Mouse (Mus musculus): ENCODE measurements at regions not wholly inside any gene's neighbourhood (a gene's known extent, or its start where the extent isn't known, plus 50 kb on each side); places are given as distances from the start of the nearest gene placed in this dataset.

DNA sequence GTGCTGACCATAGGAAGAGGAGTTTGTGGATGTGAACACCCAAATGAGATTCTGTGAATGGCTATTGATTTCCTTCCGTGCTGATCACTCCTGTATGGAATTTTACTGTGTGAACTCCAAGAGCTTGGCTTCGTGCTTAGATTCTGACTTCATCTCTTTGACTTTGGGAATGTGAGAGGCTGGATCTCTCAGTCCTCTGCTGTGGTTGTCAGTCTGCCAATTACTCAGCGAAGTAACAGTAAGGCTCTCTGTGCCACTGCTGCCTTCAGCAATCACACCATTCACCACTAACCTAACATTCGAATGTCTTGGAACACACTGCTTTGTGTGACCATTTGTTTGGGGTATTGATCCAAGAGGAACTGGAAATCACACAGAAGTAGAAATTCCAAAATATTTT is 291.5 kb downstream of the Gm21750 start:
- no peak for DNase-seq (ENCODE audit: low spot score in 2 of 2)

GRCm38 (mm10) chr14:73978694-73979093 is 317.7 kb downstream of the Gm21750 start:
- DNase-seq (ENCODE audit: low spot score in 2 of 2), result no peak

- DNase-seq (ENCODE audit: low spot score in 2 of 2), result no peak
These were observed 335.2 kb downstream of the Gm21750 start for GRCm38 (mm10) chr14:73996229-73996628.

- DNase-seq (ENCODE audit: low spot score in 2 of 2), result no peak
These were observed 336.8 kb downstream of the Gm21750 start for GRCm38 (mm10) chr14:73997796-73998195.

DNA sequence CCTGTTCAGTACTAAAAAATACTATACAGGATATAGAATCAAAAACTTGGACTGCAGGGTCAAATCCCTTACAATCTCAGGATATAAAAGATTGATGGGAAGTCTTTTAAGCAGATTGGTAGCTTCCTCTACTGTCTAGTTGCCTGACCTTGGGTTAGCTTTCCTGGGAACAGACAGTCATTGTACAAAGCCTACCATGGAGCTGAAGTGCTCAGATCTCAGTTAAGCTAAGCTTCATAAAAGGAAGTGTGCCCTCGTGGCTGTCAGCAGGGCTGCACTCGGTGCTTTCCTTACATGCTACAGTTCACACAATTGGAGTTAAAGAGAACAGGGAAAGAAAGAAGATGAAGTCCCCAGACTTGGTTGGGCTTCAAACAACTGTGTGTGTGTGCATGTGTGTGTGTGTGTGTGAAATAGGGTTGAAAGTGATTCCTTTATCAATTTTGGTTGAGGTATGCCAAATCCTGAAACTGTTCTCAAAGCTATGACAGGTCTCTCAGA is 338.4 kb downstream of the Gm21750 start:
- DNase-seq (ENCODE audit: low spot score in 2 of 2), result no peak

- DNase-seq (ENCODE audit: low spot score in 2 of 2), result no peak
These were observed 345.9 kb downstream of the Gm21750 start for GRCm38 (mm10) chr14:74006911-74007310.

- no peak for DNase-seq (ENCODE audit: low spot score in 2 of 2)
These were observed 350.5 kb downstream of the Gm21750 start for GRCm38 (mm10) chr14:74011555-74011954.

- DNase-seq (ENCODE audit: low spot score in 2 of 2), result no peak
These were observed 358.4 kb downstream of the Gm21750 start for GRCm38 (mm10) chr14:74019421-74019820.

GRCm38 (mm10) chr14:74047009-74047694 is 386.1 kb downstream of the Gm21750 start:
- no peak for DNase-seq (ENCODE audit: low spot score in 2 of 2)

DNA sequence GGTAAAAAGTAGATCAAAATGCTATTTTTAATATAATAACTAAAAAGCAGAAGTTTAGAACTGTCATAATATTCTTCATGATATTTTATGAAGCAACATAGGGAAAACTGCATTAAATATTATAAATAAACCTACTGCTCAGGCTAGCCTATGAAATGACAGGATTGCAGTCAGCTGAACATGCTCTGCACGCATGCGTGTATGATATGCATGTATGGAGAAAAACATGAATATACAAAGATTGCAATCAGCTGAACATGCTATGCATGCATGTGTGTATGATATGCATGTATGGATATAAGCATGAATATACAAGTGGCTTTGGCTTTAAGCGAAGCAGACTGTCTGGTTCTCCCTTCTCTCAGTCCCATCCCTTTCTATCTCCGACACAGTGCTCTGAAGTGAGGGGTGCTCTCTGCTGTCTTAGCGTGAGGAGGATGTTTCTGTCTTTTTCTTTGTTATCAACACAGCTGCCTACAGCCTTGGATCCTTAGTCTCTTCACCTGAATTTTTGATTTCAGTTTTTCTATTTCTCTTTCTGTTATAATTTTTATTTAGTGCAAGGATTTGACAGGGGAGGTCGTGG is 386.8 kb downstream of the Gm21750 start:
- DNase-seq (ENCODE audit: low spot score in 2 of 2), result no peak

DNA sequence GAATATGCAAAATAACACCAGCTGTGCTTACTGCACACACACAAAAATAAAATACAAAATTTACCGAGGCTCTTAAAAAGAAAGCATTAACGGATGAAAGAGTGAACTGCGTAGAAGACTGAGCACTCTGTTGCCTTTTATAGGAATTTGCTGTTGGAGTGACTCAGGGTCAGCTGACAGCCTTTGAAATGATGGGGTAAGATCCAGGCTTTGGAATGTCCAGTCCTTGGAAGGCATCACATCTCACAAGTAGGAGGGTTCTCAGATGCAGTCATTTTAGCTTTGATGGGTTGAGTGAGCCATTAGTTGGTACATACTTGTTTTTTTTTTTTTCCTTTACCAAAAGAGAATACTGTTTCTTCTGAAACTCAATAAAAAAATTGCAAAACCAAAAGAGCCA is 387.4 kb downstream of the Gm21750 start:
- DNase-seq (ENCODE audit: low spot score in 2 of 2), result no peak

DNA sequence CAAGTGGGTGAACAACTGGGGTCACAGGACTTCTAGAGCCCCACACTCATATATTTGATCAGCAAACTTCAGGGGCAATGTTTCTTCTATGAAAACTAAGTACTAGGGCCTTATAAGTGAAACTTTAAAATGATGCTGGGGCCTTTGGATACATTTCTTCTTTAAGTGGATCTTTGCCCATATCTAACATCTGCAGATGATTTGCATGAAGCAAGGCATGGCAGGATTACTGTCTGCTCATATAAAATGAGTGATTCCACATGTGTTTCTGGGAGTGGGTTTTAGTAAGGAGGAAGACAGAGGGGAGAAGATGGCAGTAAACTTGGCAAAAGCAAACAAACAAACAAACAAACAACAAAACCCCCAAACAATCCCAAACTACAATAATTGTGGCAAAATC is 405.0 kb downstream of the Gm21750 start:
- DNase-seq (ENCODE audit: low spot score in 2 of 2), result no peak

GRCm38 (mm10) chr14:74093016-74093415 is 432.0 kb downstream of the Gm21750 start:
- no peak for DNase-seq (ENCODE audit: low spot score in 2 of 2)

DNA sequence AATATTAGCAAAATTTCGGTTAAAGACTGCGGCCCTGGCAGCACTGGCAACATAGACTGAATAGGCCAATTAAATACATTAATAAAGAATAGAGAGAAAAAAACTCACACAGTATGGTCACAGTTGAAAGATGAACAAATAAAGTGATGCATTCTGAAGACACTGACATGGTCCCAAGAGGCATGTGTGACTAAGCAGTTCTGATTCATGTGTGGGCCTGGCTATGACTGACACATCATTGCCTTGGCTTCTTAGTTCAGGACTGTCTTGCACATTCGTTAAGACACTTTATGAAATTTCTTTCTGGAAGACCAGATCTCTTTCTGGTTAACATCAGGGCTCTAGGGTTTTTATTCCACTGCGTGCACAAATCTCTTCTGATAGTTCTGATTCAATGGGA is 438.7 kb downstream of the Gm21750 start:
- DNase-seq (ENCODE audit: low spot score in 2 of 2), result no peak

DNA sequence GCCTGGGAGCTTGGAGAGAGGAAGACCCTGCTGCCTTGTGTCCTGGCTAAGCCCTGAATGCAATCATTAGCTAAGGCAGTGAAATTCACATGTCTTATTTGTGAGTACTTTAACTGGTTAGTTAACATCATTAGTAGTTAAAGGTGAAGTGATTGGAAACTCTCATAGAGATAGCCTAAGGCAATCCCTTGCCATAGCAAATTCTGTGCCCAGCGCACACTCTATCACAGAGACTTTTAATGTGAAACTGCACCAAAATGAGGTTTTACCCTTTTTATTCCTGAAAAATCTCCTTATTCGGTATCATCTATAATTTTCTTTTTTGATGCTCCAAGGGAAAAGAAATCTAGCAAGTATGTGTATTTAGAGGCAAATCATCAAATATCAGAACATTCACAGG is 451.6 kb downstream of the Gm21750 start:
- no peak for DNase-seq (ENCODE audit: low spot score in 2 of 2)

- DNase-seq (ENCODE audit: low spot score in 2 of 2), result peak; percentile 50 to 58
These were observed 452.1 kb downstream of the Gm21750 start for GRCm38 (mm10) chr14:74113116-74113515.

DNA sequence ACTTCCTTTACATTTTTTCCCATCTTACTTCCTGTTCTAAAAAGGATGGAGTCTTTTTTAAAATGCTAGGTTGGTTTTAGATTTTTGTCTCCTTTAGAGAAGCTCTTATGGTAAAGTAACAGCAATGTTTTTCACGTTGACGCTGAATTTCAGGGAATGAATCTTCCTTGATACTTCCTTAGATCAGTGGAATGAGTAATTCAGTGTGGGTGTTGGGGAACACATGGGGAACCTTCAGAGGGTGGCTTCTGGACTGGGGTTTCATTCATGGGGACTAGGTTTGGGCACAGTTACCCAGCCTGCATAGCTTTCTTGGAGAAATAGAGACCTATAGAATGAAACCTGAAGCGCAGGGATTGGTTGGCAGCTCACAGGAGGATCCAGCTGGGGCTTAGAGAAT is 452.5 kb downstream of the Gm21750 start:
- DNase-seq (ENCODE audit: low spot score in 2 of 2), result peak in 1 of 2 experiments; percentile 27

GRCm38 (mm10) chr14:74117686-74118085 is 456.7 kb downstream of the Gm21750 start:
- peak in 1 of 2 experiments; percentile 31 for DNase-seq (ENCODE audit: low spot score in 2 of 2)

- DNase-seq (ENCODE audit: low spot score in 2 of 2), result no peak
These were observed 484.2 kb downstream of the Gm21750 start for GRCm38 (mm10) chr14:74145202-74145700.

DNA sequence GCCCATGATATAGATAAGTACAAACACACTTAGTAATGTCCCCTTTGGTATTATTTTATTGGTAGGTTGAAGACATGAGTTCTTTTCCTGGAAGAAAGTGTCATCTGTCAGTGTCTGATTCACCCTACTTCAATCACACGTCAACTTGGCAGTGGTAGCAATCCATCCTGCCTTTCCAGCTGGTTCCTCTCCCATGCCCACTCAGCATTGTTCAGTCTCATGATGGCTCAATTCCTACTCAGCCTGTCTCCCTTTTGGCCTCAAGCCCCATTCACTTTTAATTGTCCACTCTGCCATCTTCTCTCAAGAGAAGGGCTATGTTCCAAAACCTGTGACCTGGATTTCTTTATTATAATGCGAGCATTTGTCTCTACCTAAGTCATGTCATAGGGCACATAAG is 474.4 kb upstream of the Htr2a start:
- DNase-seq (ENCODE audit: low spot score in 2 of 2), result no peak

DNA sequence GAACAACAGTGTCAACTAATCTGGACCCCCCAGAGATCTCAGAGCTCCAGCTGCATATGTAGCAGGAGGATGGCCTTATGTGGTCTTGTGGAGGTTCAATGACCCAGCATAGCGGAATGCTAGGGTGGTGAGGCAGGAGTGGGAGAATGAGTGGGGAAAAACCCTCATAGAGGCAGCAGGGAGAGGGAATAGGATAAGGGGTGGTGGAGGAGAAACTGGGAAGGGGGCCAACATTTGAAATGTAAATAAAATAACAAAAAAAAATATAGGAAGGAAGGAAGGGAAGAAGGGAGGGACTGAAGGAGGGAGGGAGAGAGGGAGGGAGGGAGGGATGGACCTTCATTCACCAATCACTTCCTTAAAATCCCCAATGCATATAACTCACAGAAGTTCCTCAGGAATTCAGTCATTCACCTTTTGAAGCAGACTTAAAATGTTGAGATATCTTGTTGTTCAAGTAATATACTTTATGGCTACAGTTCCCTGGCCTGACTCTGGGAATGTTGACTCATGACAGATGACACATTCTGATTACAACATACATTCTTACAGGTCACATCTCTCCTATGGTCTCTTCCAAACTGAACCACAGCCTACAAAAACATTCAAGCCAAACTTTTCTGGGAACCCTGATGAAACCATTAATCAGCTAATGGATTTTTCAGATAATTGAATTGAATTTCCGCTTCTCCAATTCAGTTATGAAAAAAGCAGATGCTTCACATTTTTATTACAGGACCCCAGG is 471.3 kb upstream of the Htr2a start:
- no peak for DNase-seq (ENCODE audit: low spot score in 2 of 2)

DNA sequence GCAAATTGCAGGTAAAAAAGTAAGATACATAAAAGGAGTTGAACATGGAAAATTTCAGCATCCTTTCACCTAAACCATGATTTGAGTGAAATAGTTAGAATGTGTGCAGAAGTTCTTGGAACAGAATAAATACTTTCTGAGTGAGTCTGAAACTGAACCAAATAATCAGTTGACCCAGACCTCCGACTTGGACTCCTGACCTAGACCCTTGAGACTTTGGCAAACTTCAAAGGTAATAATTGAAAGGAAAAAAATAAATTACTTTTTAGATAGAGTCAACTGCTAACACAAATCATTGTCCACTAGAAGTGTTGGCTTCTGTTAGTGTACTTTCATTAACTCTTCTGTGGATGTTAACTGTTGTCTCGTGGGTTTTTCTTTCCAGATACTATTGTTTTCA is 460.6 kb upstream of the Htr2a start:
- no peak for DNase-seq (ENCODE audit: low spot score in 2 of 2)

DNA sequence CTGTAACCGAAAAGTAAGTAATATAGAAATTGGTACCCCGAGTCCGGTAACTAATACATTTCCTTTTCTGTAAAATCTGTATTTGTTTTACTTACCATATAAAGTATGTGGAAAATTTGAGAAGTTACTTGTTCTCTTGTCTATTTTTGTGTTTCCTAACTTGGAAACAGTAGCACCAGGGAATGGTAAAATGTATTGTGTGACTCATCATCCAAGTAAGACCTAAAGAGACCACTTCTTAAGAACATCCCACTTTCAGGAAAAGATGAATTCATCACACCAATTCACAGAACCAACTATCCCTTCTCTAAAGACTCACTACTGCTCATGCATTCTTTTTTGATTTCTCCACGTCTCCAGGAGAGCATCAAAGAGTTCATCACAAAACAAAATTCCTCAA is 457.6 kb upstream of the Htr2a start:
- no peak for DNase-seq (ENCODE audit: low spot score in 2 of 2)
